Mouse (Mus musculus) heart, embryonic 13.5 days (tissue): ENCODE measurements at regions not wholly inside any gene's neighbourhood (a gene's known extent, or its start where the extent isn't known, plus 50 kb on each side); places are given as distances from the start of the nearest gene placed in this dataset.

Experiments used
- ATAC-seq: fragments of 200-750 bp; cut with Nextera tagmentation; 2 replicates; pipeline ENCODE4 v1.8.0; 2017; ENCODE audit warnings: moderate TSS enrichment; ENCODE audit not compliant: insufficient number of reproducible peaks, low FRiP score, low TSS enrichment; ENCODE audit errors: extremely low read depth
- H3K27ac ChIP-seq: fragments of 300-500 bp; sonication (generic); replicated peaks from 2 replicates; pipeline ENCODE4 v1.5.1; 2015; ENCODE audit warnings: moderate library complexity, mild to moderate bottlenecking, inconsistent platforms
- H3K27me3 ChIP-seq: fragments of 300-500 bp; sonication (generic); replicated peaks from 2 replicates; pipeline ENCODE4 v1.6.1; 2015; ENCODE audit warnings: mild to moderate bottlenecking, inconsistent platforms
- H3K36me3 ChIP-seq: fragments of 300-500 bp; sonication (generic); 2 replicates; pipeline ENCODE4 v1.6.1; 2015; ENCODE audit warnings: mild to moderate bottlenecking, inconsistent platforms
- H3K4me1 ChIP-seq: fragments of 300-500 bp; sonication (generic); 2 replicates; pipeline ENCODE4 v1.6.1; 2015; ENCODE audit warnings: inconsistent platforms
- H3K4me2 ChIP-seq: fragments of 300-500 bp; sonication (generic); 2 replicates; pipeline ENCODE4 v1.6.1; 2015; ENCODE audit warnings: inconsistent platforms, mild to moderate bottlenecking, moderate library complexity
- H3K4me3 ChIP-seq: fragments of 300-500 bp; sonication (generic); 2 replicates; pipeline ENCODE4 v1.5.1; 2015; ENCODE audit warnings: moderate library complexity, mild to moderate bottlenecking, inconsistent platforms
- H3K9ac ChIP-seq: fragments of 300-500 bp; sonication (generic); 2 replicates; pipeline ENCODE4 v1.6.1; 2015; ENCODE audit warnings: inconsistent platforms, mild to moderate bottlenecking, moderate library complexity
- H3K9me3 ChIP-seq: fragments of 300-500 bp; sonication (generic); 2 replicates; pipeline ENCODE4 v1.6.1; 2016; ENCODE audit warnings: inconsistent platforms
- WGBS: fragments of 180-500 bp; shearing (Covaris S2); methylation state at CpG from one replicate; pipeline ENCODE4 v1.1.7; 2015; ENCODE audit warnings: mixed read lengths; 5-methylcytosine and 5-hydroxymethylcytosine counted together

DNA sequence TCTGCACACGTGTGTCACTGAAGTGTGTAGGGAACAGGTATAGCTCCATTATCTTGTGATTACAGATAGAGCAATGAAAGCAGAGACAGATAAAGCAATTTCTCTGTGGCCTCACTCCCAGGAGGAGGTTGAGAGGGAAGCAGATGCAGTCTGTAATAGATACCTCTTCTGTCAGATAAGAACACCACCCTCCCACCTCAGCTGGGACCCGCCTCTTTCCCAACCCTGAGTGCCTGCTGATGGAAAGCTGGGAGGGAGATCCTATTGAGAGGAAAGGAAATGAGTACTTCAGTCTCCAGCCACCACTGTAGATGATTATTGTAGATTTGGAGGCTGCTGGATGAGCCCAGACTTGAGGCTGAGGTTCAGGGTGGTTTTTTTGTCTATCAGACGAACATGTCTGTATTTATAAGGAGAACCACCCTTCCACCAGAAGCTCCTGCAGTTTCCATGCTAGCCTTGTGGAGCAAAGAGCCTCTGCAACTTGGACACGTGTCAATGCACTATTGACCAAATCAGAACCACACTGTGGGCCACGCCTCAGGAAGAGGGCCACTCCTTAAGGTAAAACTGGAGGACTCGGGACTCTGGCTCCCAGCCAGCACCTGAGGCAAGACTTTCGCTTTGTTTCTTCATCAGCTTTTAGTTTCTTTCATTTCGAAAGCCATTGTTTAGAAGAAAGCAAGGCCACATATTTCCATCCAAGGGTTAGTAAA, 55.3 kb upstream of the Plekha5 start:
- H3K27ac ChIP-seq, result no peak overlapping the region
- ATAC-seq, result no peak

DNA sequence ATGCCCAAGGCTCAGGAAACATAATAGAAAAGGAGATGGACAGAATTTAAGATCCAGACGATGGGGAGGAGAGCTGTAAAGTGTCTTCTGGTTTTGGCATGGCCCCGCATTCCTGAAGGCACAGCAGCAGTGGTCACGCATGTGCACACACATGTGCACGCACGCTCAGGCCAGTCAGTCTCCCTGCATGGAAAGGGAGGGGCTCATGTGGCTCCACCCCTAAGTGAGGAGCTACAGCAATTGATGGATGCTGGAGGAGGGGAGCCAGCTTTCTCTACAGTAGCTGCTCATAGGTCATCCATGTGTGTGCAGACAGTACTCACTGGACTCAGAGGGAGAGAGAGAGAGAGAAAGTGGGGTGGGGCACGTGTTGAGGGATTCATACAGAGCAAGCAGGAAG, 56.6 kb upstream of the Plekha5 start:
- no peak for ATAC-seq
- Histone ChIP-seq H3K9ac (no peak overlapping the region), H3K9me3 (no peaks in the 10 kb centered on the region), H3K36me3 (no peaks in the 10 kb centered on the region), H3K4me3 (no peak overlapping the region), H3K27me3 (no peaks in the 10 kb centered on the region), H3K27ac (no peak overlapping the region), H3K4me1 (no peaks in the 10 kb centered on the region; the same call in 1 of the 2 replicates), H3K4me2 (no peak overlapping the region)
- 80% methylated on average over 6 of the region's 6 CpGs for WGBS

More for the DNA sequence above, 55.3 kb upstream of the Plekha5 start:
- no peak overlapping the region for H3K4me3 ChIP-seq
- H3K4me1 ChIP-seq, result no peaks in the 10 kb centered on the region; the same call in 1 of the 2 replicates
- WGBS, result 48% methylated on average over 8 of the region's 8 CpGs
- no peak overlapping the region for H3K9ac ChIP-seq
- H3K9me3 ChIP-seq, result no peaks in the 10 kb centered on the region
- H3K27me3 ChIP-seq, result no peaks in the 10 kb centered on the region
- no peak overlapping the region for H3K4me2 ChIP-seq
- no peaks in the 10 kb centered on the region for H3K36me3 ChIP-seq

DNA sequence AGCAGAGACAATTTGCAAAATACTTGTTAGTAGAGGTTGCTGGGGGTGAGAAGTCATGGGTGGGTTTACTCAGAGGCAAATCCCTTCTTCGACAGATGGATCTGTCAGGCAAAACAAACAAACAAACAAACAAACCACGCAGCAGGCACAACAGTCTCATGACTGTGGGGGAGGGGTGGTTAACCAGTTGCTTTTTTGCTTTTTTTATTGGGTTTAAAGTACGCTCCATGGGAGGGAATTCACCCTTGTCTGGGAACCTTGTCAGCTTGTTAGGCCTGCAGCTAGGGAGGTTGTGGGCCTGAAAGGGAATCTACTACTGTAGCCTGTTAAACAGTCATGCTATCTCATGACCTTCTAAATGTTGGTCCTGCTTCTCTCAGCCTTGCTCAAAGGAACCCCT, 57.1 kb upstream of the Plekha5 start:
- no peak overlapping the region for H3K4me2 ChIP-seq
- H3K27me3 ChIP-seq, result no peaks in the 10 kb centered on the region
- no peaks in the 10 kb centered on the region for H3K9me3 ChIP-seq
- ATAC-seq, result no peak
- H3K36me3 ChIP-seq, result no peaks in the 10 kb centered on the region
- no peaks in the 10 kb centered on the region; the same call in 1 of the 2 replicates for H3K4me1 ChIP-seq
- H3K27ac ChIP-seq, result no peak overlapping the region
- no peak overlapping the region for H3K4me3 ChIP-seq
- 50% methylated on average over 3 of the region's 3 CpGs for WGBS
- H3K9ac ChIP-seq, result no peak overlapping the region

DNA sequence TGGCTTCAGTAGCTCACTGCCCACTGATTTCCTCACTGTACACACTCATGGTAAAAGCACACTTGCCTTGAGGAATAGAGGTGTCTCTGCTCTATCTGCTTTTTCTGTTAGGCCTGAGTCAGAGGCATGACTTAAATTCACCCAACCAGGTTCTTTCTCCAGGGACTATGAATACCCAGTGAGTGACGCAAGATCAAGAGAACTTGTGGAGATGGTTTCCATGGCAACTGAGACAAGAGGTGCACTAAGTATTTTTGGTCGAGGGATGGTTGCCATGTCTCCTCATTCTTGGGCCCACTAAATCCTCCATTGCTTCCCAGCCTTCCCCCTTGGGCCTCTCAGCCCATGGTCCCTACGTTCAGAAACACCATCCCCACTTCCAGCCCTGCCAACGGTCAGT, 62.9 kb upstream of the Plekha5 start:
- no peaks in the 10 kb centered on the region for H3K27me3 ChIP-seq
- 73% methylated on average over 4 of the region's 4 CpGs for WGBS
- no peaks in the 10 kb centered on the region for H3K4me1 ChIP-seq
- no peak for ATAC-seq
- H3K36me3 ChIP-seq, result no peaks in the 10 kb centered on the region
- no peak overlapping the region for H3K4me2 ChIP-seq
- no peak overlapping the region for H3K9ac ChIP-seq
- no peak overlapping the region for H3K27ac ChIP-seq
- no peak overlapping the region for H3K4me3 ChIP-seq
- H3K9me3 ChIP-seq, result no peaks in the 10 kb centered on the region

DNA sequence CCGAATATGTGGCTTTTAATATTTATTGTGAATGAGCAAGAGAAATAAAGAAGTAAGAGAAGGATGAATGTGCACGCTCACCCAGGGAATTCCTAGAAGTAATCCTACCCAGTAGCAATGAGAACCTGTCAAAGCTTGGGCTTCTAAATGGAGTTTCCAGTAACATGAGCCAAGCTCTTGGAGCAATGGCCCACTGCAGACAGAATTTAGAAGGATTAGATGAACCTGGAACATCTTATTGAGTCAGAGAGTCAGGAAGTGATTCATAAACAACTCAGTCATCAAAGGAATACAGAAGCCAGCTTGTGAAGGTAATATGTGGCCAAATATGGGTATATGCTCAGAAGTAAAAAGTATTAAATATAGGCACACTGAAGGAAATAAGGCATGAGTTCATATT, 66.0 kb upstream of the Plekha5 start:
- Histone ChIP-seq H3K4me1 (peaks cover 13% of the 10 kb centered on the region), H3K36me3 (no peaks in the 10 kb centered on the region), H3K9ac (no peak overlapping the region), H3K4me3 (no peak overlapping the region), H3K9me3 (no peaks in the 10 kb centered on the region), H3K27ac (no peak overlapping the region), H3K4me2 (no peak overlapping the region), H3K27me3 (no peaks in the 10 kb centered on the region)
- no peak for ATAC-seq
- 69% methylated on average over 2 of the region's 2 CpGs for WGBS

DNA sequence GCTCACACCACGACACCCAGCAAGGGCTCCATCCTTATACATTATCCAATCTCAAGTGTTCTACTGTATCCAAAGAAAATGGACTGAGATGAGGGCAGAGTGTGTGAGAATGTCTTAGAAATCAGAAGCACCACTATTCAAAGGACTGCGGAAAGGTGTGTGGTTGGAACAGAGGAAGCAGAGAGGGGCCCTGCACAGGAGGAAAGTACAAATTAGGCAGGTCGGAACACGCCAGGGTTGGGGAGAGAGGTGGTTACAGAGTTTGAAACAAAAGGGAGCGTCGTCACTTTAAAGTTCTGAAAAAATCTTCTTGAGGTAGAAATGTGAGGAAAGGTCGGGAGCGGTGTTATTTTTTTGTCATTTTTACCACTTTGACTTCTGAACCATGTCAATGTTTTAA, 66.6 kb upstream of the Plekha5 start:
- H3K27ac ChIP-seq, result no peak overlapping the region
- H3K36me3 ChIP-seq, result no peaks in the 10 kb centered on the region
- no peak overlapping the region for H3K9ac ChIP-seq
- H3K27me3 ChIP-seq, result no peaks in the 10 kb centered on the region
- no peak for ATAC-seq
- H3K4me3 ChIP-seq, result no peak overlapping the region
- H3K9me3 ChIP-seq, result no peaks in the 10 kb centered on the region
- H3K4me2 ChIP-seq, result no peak overlapping the region
- 73% methylated on average over 8 of the region's 8 CpGs for WGBS
- H3K4me1 ChIP-seq, result peaks cover 13% of the 10 kb centered on the region

DNA sequence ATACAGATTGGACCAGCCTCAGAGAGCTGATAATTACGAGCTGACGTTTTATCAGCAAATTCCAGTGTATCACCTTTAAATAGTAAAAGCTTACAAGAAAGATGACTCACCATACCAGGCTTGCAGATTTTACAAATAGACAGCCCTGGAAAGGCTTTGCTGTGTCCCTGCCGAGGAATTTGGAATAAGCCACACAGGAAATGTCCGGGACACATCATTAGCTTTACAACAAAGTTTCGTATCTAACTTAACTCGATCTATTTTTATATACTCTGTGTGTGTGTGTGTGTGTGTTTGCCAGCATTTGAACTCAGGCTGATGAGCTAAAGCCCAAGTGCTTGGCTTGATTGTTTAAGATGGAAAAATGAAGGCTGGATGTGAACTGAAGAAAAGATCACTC, 69.8 kb upstream of the Plekha5 start:
- Histone ChIP-seq H3K27ac (0 out of 2 replicates have a peak overlapping the region, but pooled peaks have one; percentile 6), H3K36me3 (no peaks in the 10 kb centered on the region), H3K9me3 (no peaks in the 10 kb centered on the region), H3K4me2 (0 out of 2 replicates have a peak overlapping the region, but pooled peaks have one; percentile 10), H3K9ac (no peak overlapping the region), H3K4me3 (no peak overlapping the region), H3K4me1 (peaks cover 13% of the 10 kb centered on the region), H3K27me3 (no peaks in the 10 kb centered on the region)
- 25% methylated on average over 6 of the region's 6 CpGs for WGBS
- ATAC-seq, result no peak

DNA sequence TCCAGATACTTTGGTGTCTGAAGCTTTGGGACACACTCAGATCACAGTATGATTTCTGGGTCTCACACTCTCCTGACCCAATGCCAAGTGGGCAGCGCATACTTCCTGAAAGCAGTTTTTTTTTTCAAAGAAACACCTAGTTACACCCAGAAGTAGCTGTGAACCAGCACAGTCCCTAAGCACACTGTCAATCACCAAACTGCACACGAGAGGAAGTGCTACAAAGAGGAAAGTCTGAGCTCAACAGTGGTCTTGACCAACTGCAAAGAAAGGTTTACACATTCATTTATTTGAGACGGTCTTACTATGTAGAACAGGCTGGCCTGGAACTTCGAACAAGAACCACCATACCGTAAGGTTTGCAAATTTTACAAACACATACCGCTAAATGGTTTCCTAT, 70.2 kb upstream of the Plekha5 start:
- ATAC-seq, result no peak
- H3K9ac ChIP-seq, result no peak overlapping the region
- H3K27ac ChIP-seq, result no peak overlapping the region

DNA sequence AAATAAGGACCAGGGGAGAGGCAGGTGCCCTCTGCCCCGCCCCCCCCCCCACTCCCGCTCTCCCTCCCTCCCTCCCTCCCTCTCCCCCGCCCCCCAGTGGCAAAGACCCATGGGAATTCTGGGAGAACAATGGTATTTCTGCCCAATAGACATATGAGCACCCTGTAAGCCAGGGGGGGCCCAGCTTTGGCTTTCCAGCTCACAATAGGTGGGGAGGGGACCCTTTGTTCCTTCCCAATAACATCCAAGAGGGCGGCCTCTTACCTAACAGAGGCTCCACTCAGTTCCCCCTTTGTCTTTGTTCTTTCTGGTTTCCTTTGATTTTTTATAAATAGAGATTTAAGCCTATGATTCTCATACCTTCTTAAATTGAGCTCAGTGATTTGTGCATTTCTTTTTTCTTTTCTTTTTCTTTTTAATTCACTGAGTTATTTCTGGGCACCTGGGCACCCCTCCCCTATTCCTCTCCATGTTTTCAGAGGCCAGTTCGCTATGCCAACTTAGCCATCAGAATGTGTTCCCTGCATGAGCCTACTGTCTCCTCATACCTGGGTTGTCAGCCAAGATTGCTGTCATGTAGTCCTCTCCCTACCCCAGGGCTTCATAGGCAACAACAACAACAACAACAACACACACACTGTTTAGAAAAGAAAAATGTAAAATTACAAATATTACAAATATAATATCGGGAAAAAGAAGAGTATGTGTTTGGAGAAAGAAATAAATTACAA, 72.3 kb upstream of the Plekha5 start:
- ATAC-seq, result no peak
- Histone ChIP-seq H3K4me2 (no peak overlapping the region), H3K9ac (no peak overlapping the region), H3K27ac (no peak overlapping the region), H3K4me3 (no peak overlapping the region), H3K36me3 (no peaks in the 10 kb centered on the region), H3K9me3 (no peaks in the 10 kb centered on the region), H3K27me3 (no peaks in the 10 kb centered on the region), H3K4me1 (peaks cover 13% of the 10 kb centered on the region)
- 64% methylated on average over 5 of the region's 6 CpGs for WGBS

More for the DNA sequence above, 70.2 kb upstream of the Plekha5 start:
- Histone ChIP-seq H3K4me1 (peaks cover 13% of the 10 kb centered on the region), H3K9me3 (no peaks in the 10 kb centered on the region), H3K36me3 (no peaks in the 10 kb centered on the region), H3K27me3 (no peaks in the 10 kb centered on the region), H3K4me2 (no peak overlapping the region), H3K4me3 (no peak overlapping the region)
- 56% methylated on average over 6 of the region's 6 CpGs for WGBS

DNA sequence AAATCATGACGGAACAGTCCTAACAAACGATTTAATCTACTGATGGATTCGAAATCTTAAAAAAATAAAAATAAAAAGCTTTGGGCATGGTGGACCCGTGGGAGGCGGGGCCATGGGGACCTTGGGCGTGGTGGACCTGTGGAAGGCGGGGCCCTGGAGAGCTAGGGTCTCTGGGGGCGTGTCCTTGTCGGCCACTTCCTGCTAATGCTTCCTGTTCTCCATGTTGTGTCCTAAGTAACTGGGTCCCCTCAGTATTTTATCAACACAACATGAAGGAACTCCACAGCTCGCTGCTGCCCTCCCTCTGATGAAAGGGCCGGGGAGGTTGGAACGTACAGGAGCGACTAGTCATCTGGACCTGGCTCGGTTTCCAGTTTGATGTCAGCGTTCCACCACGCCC, 75.3 kb upstream of the Plekha5 start:
- Histone ChIP-seq H3K36me3 (no peaks in the 10 kb centered on the region), H3K27ac (no peak overlapping the region), H3K9ac (no peak overlapping the region), H3K4me2 (no peak overlapping the region), H3K4me3 (no peak overlapping the region), H3K9me3 (peaks cover 3% of the 10 kb centered on the region; the same call in 1 of the 2 replicates), H3K4me1 (peaks cover 5% of the 10 kb centered on the region; the same call in 1 of the 2 replicates), H3K27me3 (no peaks in the 10 kb centered on the region)
- WGBS, result 83% methylated on average over 16 of the region's 16 CpGs
- ATAC-seq, result no peak

DNA sequence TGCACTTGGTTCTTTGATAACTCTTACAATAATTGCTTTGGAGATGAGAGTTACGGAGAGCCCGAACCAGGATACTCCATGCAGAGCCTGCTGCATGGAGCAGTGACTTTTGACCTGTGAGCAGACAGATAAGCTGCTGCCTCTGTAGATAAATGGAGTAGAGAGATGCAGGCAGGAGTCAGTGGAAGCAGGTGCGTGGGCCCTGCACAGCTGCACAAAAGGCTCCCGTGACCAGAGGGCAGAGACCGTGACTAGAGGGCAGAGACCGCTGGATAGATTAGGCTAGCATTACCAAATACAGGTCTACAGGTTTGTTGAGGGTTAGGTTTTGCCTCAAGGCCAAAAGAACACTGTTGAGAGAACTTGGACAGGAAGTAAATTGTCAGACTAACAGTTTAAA, 76.9 kb upstream of the Plekha5 start:
- no peak overlapping the region for H3K4me2 ChIP-seq
- H3K27ac ChIP-seq, result no peak overlapping the region
- no peaks in the 10 kb centered on the region for H3K4me1 ChIP-seq
- no peak overlapping the region for H3K4me3 ChIP-seq
- H3K9ac ChIP-seq, result no peak overlapping the region
- H3K9me3 ChIP-seq, result peaks cover 3% of the 10 kb centered on the region; the same call in 1 of the 2 replicates
- ATAC-seq, result no peak
- no peaks in the 10 kb centered on the region for H3K27me3 ChIP-seq
- 74% methylated on average over 6 of the region's 6 CpGs for WGBS
- H3K36me3 ChIP-seq, result no peaks in the 10 kb centered on the region
